Mouse (Mus musculus) thymus, postnatal 10 days (tissue): ENCODE results near the gene Nek1.
"Not testable (repeated sequence)": the region's sequence is repeated elsewhere in the genome, so short reads cannot be mapped to it uniquely, and the experiment has no call there.

Source experiments
- DNase-seq, 2 experiments: peaks; one replicate each; pipeline ENCODE4 v3.0.0; 2021; ENCODE audit warnings: low spot score in 2 of 2

Gene Nek1

GRCm38 (mm10) chr8:60984260-60985010 is 8.6 kb upstream of the Nek1 start:
- not testable (repeated sequence) for DNase-seq

- peak in 1 of 2 experiments; percentile 69 for DNase-seq
These were observed 460 bp upstream of the Nek1 start for GRCm38 (mm10) chr8:60992561-60992909.

- DNase-seq, result no peak
These were observed 618 bp downstream of the Nek1 start for GRCm38 (mm10) chr8:60993639-60993986.

GRCm38 (mm10) chr8:60996468-60996867 is 3.5 kb downstream of the Nek1 start:
- no peak for DNase-seq

- DNase-seq, result peak in 1 of 2 experiments; percentile 54
These were observed 49.0 kb downstream of the Nek1 start for GRCm38 (mm10) chr8:61041951-61042350.

GRCm38 (mm10) chr8:61043874-61044273 is 50.9 kb downstream of the Nek1 start:
- no peak for DNase-seq

GRCm38 (mm10) chr8:61046816-61047215 is 53.8 kb downstream of the Nek1 start:
- no peak for DNase-seq

GRCm38 (mm10) chr8:61053017-61053416 is 60.0 kb downstream of the Nek1 start:
- no peak for DNase-seq

GRCm38 (mm10) chr8:61054313-61054712 is 61.3 kb downstream of the Nek1 start:
- no peak for DNase-seq

- no peak for DNase-seq
These were observed 64.0 kb downstream of the Nek1 start for GRCm38 (mm10) chr8:61056997-61057396.

- no peak for DNase-seq
These were observed 66.1 kb downstream of the Nek1 start for GRCm38 (mm10) chr8:61059143-61059542.

GRCm38 (mm10) chr8:61060412-61060811 is 67.4 kb downstream of the Nek1 start:
- DNase-seq, result no peak

- DNase-seq, result no peak
These were observed 82.1 kb downstream of the Nek1 start for GRCm38 (mm10) chr8:61075059-61075458.

- no peak for DNase-seq
These were observed 117.5 kb downstream of the Nek1 start for GRCm38 (mm10) chr8:61110496-61110895.

GRCm38 (mm10) chr8:61111940-61112339 is 118.9 kb downstream of the Nek1 start:
- no peak for DNase-seq

- no peak for DNase-seq
These were observed 128.6 kb downstream of the Nek1 start for GRCm38 (mm10) chr8:61121631-61122030.

- no peak for DNase-seq
These were observed 134.4 kb downstream of the Nek1 start for GRCm38 (mm10) chr8:61127299-61127861.

- DNase-seq, result no peak
These were observed 139.7 kb downstream of the Nek1 start for GRCm38 (mm10) chr8:61132561-61133134.

- no peak for DNase-seq
These were observed 148.9 kb downstream of the Nek1 start for GRCm38 (mm10) chr8:61141869-61142268.

GRCm38 (mm10) chr8:61142302-61142701 is 149.3 kb downstream of the Nek1 start:
- no peak for DNase-seq

GRCm38 (mm10) chr8:61142845-61143244 is 149.8 kb downstream of the Nek1 start:
- DNase-seq, result no peak

GRCm38 (mm10) chr8:61148728-61149127 is 155.7 kb downstream of the Nek1 start:
- DNase-seq, result no peak

GRCm38 (mm10) chr8:61150596-61150995 is 157.6 kb downstream of the Nek1 start:
- no peak for DNase-seq
